Mouse (Mus musculus) granulocyte monocyte progenitor cell, adult 5-6 weeks (primary cell): ENCODE results near the gene Cdc42se2. TPM values are rescaled to one million over a fixed set of nuclear protein-coding genes. Genes with fewer than 3 reads are reported as not detected.

ENCODE experiments used
- total RNA-seq, 2 experiments: library from RNA; stranded (forward) in 1 of 2; stranded (reverse) in 1 of 2; fragments of 200-712, 200-1000 nt in 1 of 2; fragments of >200 nt in 1 of 2; fragmentation: Nextera tagmentation in 1 of 2; gene quantifications; 2 replicates each; pipeline ENCODE4 v1.2.3; 2014 to 2017

The Cdc42se2 gene
- total RNA-seq, 2 experiments from 2014 or later = 47.5 to 48.0 TPM

Other genes starting within 250 kb of the Cdc42se2 start
- gene Lyrm7, start 73.2 kb upstream of the Cdc42se2 start, total RNA-seq (2014; fragmentation: Nextera tagmentation) = 4.0 and 9.3 TPM in 2 replicates
- 2.0 and 11.1 TPM in 2 replicates for gene Lyrm7, start 73.2 kb upstream of the Cdc42se2 start, total RNA-seq (2017)
- 686 and 699 TPM in 2 replicates for gene Hint1, start 78.7 kb upstream of the Cdc42se2 start, total RNA-seq (2014; fragmentation: Nextera tagmentation)
- 600 and 654 TPM in 2 replicates for gene Hint1, start 78.7 kb upstream of the Cdc42se2 start, total RNA-seq (2017)
- gene Gpx3, start 114.8 kb upstream of the Cdc42se2 start, total RNA-seq (2014; fragmentation: Nextera tagmentation) = 24.9 and 29.6 TPM in 2 replicates
- gene Gpx3, start 114.8 kb upstream of the Cdc42se2 start, total RNA-seq (2017) = 1.6 and 4.0 TPM in 2 replicates
- 27.7 and 48.9 TPM in 2 replicates for gene Tnip1, start 175.2 kb upstream of the Cdc42se2 start, total RNA-seq (2014; fragmentation: Nextera tagmentation)
- 25.3 and 28.0 TPM in 2 replicates for gene Tnip1, start 175.2 kb upstream of the Cdc42se2 start, total RNA-seq (2017)
- gene Anxa6, start 245.8 kb upstream of the Cdc42se2 start, total RNA-seq (2014; fragmentation: Nextera tagmentation) = 61.0 and 65.6 TPM in 2 replicates
- 70.8 and 77.7 TPM in 2 replicates for gene Anxa6, start 245.8 kb upstream of the Cdc42se2 start, total RNA-seq (2017)